ENCODE assay signal across 7 mouse cellular contexts in genomic region chr5:134865158-134865557, GRCm38 (mm10). TPM values are rescaled to one million over a fixed set of nuclear protein-coding genes. Genes with fewer than 3 reads are reported as not detected.
DNase-seq lines count a peak whose midpoint lies in the region; ATAC-seq and TF ChIP-seq lines count a peak whose summit lies in the region.

No protein-coding gene starts in this region.

- H3K4me2 ChIP-seq in heart, embryonic 12.5 days = no peak overlapping the region
- no peak overlapping the region for H3K4me2 ChIP-seq in lung, embryonic 16.5 days (ENCODE audit: low read depth, low read length)
- H3K4me2 ChIP-seq in midbrain, embryonic 14.5 days (ENCODE audit: low read length) = no peak overlapping the region

- no peaks in the 10 kb centered on the region for H3K9me3 ChIP-seq in heart, embryonic 12.5 days (replicated peaks)
- H3K9me3 ChIP-seq in lung, embryonic 16.5 days (ENCODE audit: control insufficient read depth, low read length) = no peaks in the 10 kb centered on the region
- H3K9me3 ChIP-seq in midbrain, embryonic 14.5 days (ENCODE audit: control insufficient read depth, low read length) = no peaks in the 10 kb centered on the region

- no peak; the same call in 1 of the 2 replicates for ATAC-seq in heart, embryonic 12.5 days (ENCODE audit: insufficient number of reproducible peaks, low FRiP score)
- ATAC-seq in lung, embryonic 16.5 days (ENCODE audit: low read depth) = 0 out of 2 replicates have a peak, but pooled peaks have one; percentile 32
- no peak for ATAC-seq in midbrain, embryonic 14.5 days (ENCODE audit: low FRiP score, low TSS enrichment)

- H3K4me1 ChIP-seq in lung, adult 2 months (ENCODE audit: control insufficient read depth, insufficient read depth, low read length) = peaks cover 3% of the 10 kb centered on the region
- peaks cover 21% of the 10 kb centered on the region for H3K4me1 ChIP-seq in heart, embryonic 12.5 days (replicated peaks)
- peaks cover 12% of the 10 kb centered on the region; the same call in 1 of the 2 replicates for H3K4me1 ChIP-seq in lung, embryonic 16.5 days (replicated peaks; ENCODE audit: control insufficient read depth, insufficient read depth, low read length)
- no peaks in the 10 kb centered on the region for H3K4me1 ChIP-seq in midbrain, embryonic 14.5 days (ENCODE audit: control insufficient read depth, insufficient read depth, low read length)

- TF ChIP-seq CTCF in lung, adult 2 months (IDR thresholded peaks at IDR 0.05; ENCODE audit: insufficient read depth, low read length) = no peak

- H3K27ac ChIP-seq in heart, embryonic 12.5 days (ENCODE audit: poor library complexity, severe bottlenecking) = peak overlapping the region; percentile 24; the same call in 1 of the 2 replicates
- no peak overlapping the region; the same call in 1 of the 2 replicates for H3K27ac ChIP-seq in lung, embryonic 16.5 days (ENCODE audit: low read length)
- no peak overlapping the region for H3K27ac ChIP-seq in midbrain, embryonic 14.5 days (replicated peaks; ENCODE audit: low read depth, low read length)

- WGBS in lung, adult 2 months = 64% methylated on average over 8 of the region's 8 CpGs
- 34% methylated on average over 8 of the region's 8 CpGs for WGBS in heart, embryonic 12.5 days
- WGBS in lung, embryonic 16.5 days = 39% methylated on average over 8 of the region's 8 CpGs
- 62% methylated on average over 8 of the region's 8 CpGs for WGBS in midbrain, embryonic 14.5 days

- DNase-seq in lung, adult 18-20 months = peak; percentile 28 to 56
- no peak for DNase-seq in lung, adult 2 months
- DNase-seq in embryo, embryonic 10.5 days (ENCODE audit: low spot score) = peak; percentile 15
- DNase-seq in thymus, postnatal 36 days = no peak
- DNase-seq in midbrain, embryonic 14.5 days = no peak

- no peaks in the 10 kb centered on the region for H3K27me3 ChIP-seq in heart, embryonic 12.5 days (replicated peaks)
- H3K27me3 ChIP-seq in lung, embryonic 16.5 days (ENCODE audit: control insufficient read depth, insufficient read depth, low read depth, low read length) = no peaks in the 10 kb centered on the region
- no peaks in the 10 kb centered on the region for H3K27me3 ChIP-seq in midbrain, embryonic 14.5 days (ENCODE audit: control insufficient read depth, insufficient read depth, low read length)

- H3K4me3 ChIP-seq in lung, adult 2 months (replicated peaks; ENCODE audit: extremely low read depth, low read depth, low read length) = no peak overlapping the region
- H3K4me3 ChIP-seq in heart, embryonic 12.5 days = no peak overlapping the region
- H3K4me3 ChIP-seq in lung, embryonic 16.5 days (ENCODE audit: low read length) = no peak overlapping the region
- H3K4me3 ChIP-seq in midbrain, embryonic 14.5 days (replicated peaks; ENCODE audit: low read depth, low read length) = no peak overlapping the region

- H3K9ac ChIP-seq in heart, embryonic 12.5 days = no peak overlapping the region
- 0 out of 2 replicates have a peak overlapping the region, but pooled peaks have one; percentile 5 for H3K9ac ChIP-seq in lung, embryonic 16.5 days (ENCODE audit: low read length)
- no peak overlapping the region for H3K9ac ChIP-seq in midbrain, embryonic 14.5 days (replicated peaks; ENCODE audit: low read length)

- no peaks in the 10 kb centered on the region for H3K36me3 ChIP-seq in heart, embryonic 12.5 days
- H3K36me3 ChIP-seq in lung, embryonic 16.5 days (ENCODE audit: control insufficient read depth, insufficient read depth, low read length) = no peaks in the 10 kb centered on the region
- H3K36me3 ChIP-seq in midbrain, embryonic 14.5 days (ENCODE audit: control insufficient read depth, insufficient read depth, low read length) = no peaks in the 10 kb centered on the region

- TF ChIP-seq POLR2A in lung, adult 2 months (IDR thresholded peaks at IDR 0.05; ENCODE audit: borderline replicate concordance, extremely low read depth, low read depth, low read length) = no peak

RNA-seq across cellular contexts. Expression of gene Tmem270, which starts 41.4 kb away (rescaled TPM):
- not detected in 2 replicates for polyA plus RNA-seq in lung, adult 2 months (2012; rRNA removed)
- not detected in 2 replicates for polyA plus RNA-seq in heart, embryonic 12.5 days (2016; fragmentation: Nextera tagmentation; extraction: Ambion mirVana)
- not detected in 2 replicates for polyA plus RNA-seq in lung, embryonic 16.5 days (2015; fragmentation: Nextera tagmentation; extraction: Ambion mirVana)
- polyA plus RNA-seq in midbrain, embryonic 14.5 days (2014; fragmentation: Nextera tagmentation; extraction: Ambion mirVana) = not detected in 2 replicates

RNA-seq across cellular contexts. Expression of gene Cldn13, which starts 50.2 kb away (rescaled TPM):
- polyA plus RNA-seq in lung, adult 2 months (2012; rRNA removed) = not detected in 2 replicates
- 5.4 and 10.0 TPM in 2 replicates for polyA plus RNA-seq in heart, embryonic 12.5 days (2016; fragmentation: Nextera tagmentation; extraction: Ambion mirVana)
- polyA plus RNA-seq in lung, embryonic 16.5 days (2015; fragmentation: Nextera tagmentation; extraction: Ambion mirVana) = 0.75 and 3.3 TPM in 2 replicates
- polyA plus RNA-seq in midbrain, embryonic 14.5 days (2014; fragmentation: Nextera tagmentation; extraction: Ambion mirVana) = not detected in 2 replicates

Comparison
In these comparisons a context has a peak if more than half of its experiments do, and no peak if none do; other contexts are left out.
1. DNase-seq: peak in lung, adult 18-20 months (2 of 2) and embryo, embryonic 10.5 days (single experiment); none in lung, adult 2 months (single experiment), thymus, postnatal 36 days (0 of 2) and midbrain, embryonic 14.5 days (single experiment).